Mouse (Mus musculus) lung, embryonic 16.5 days (tissue): Measurements from ENCODE around the gene Rbm47. TPM values are rescaled to one million over a fixed set of nuclear protein-coding genes. Genes with fewer than 3 reads are reported as not detected.

ENCODE experiments used
- ATAC-seq: fragments of 200-750 bp; cut with Nextera tagmentation; 2 replicates; pipeline ENCODE4 v1.8.0; 2017; ENCODE audit warnings: low read depth, mild to moderate bottlenecking, moderate library complexity
- H3K27ac ChIP-seq: fragments of 300-500 bp; sonication (generic); 2 replicates; pipeline ENCODE4 v1.5.1; 2014; ENCODE audit warnings: mild to moderate bottlenecking, control low read depth, low read length
- H3K27me3 ChIP-seq: fragments of 300-500 bp; sonication (generic); 2 replicates; pipeline ENCODE4 v1.6.1; 2014; ENCODE audit warnings: low read depth, low read length, mixed read lengths; ENCODE audit not compliant: control insufficient read depth, insufficient read depth
- H3K36me3 ChIP-seq: fragments of 300-500 bp; sonication (generic); 2 replicates; pipeline ENCODE4 v1.6.1; 2014; ENCODE audit warnings: low read length; ENCODE audit not compliant: control insufficient read depth, insufficient read depth
- H3K4me1 ChIP-seq: fragments of 300-500 bp; sonication (generic); replicated peaks from 2 replicates; pipeline ENCODE4 v1.6.1; 2014; ENCODE audit warnings: low read length, mixed read lengths; ENCODE audit not compliant: control insufficient read depth, insufficient read depth
- H3K4me2 ChIP-seq: fragments of 300-500 bp; sonication (generic); 2 replicates; pipeline ENCODE4 v1.6.1; 2014; ENCODE audit warnings: low read depth, low read length, control low read depth
- H3K4me3 ChIP-seq: fragments of 300-500 bp; sonication (generic); 2 replicates; pipeline ENCODE4 v1.5.1; 2014; ENCODE audit warnings: mild to moderate bottlenecking, low read length, control low read depth
- H3K9ac ChIP-seq: fragments of 300-500 bp; sonication (generic); 2 replicates; pipeline ENCODE4 v1.6.1; 2014; ENCODE audit warnings: low read length, control low read depth
- H3K9me3 ChIP-seq: fragments of 300-500 bp; sonication (generic); 2 replicates; pipeline ENCODE4 v1.6.1; 2016; ENCODE audit warnings: low read length; ENCODE audit not compliant: control insufficient read depth
- WGBS: fragments of 180-500 bp; shearing (Covaris S2); extraction: QIAGEN DNeasy Blood & Tissue Kit; methylation state at CpG from one replicate; pipeline ENCODE4 v1.1.7; 2014; 5-methylcytosine and 5-hydroxymethylcytosine counted together
- microRNA-seq: library from miRNA; unstranded; fragments of <30 nt; microRNA quantifications from one replicate; pipeline ENCODE4, GENCODE M21; 2016
- polyA plus RNA-seq: library from polyadenylated mRNA; unstranded; fragments of >200 nt; fragmentation: Nextera tagmentation; extraction: Ambion mirVana; gene quantifications from 2 replicates; pipeline ENCODE4 v1.2.1, GENCODE M21; 2015

Rbm47 gene
- polyA plus RNA-seq, 1 experiment from 2014 or later: 39.2 TPM

DNA sequence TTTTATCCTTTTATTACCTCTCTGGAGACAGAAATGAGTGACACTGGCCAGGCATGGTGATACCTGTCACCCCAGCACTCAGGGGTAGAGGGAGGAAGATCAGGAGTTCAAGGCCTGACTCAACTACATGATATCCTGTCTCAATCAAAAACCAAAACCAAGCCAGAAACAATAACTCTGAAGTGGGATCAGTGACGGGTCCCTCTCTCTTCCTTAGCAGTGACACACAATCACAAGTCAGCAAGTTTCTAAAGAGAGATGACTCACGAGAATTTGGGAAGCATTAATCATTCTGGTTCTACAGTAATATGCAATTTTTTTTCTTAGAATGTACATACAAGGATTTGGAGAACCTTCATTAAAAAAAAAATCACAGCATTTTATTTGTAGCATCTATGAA, 199.7 kb downstream of the Rbm47 start:
- H3K4me1 ChIP-seq: no peaks in the 10 kb centered on the region
- no peaks in the 10 kb centered on the region for H3K36me3 ChIP-seq
- no peaks in the 10 kb centered on the region for H3K27me3 ChIP-seq
- no peak overlapping the region for H3K27ac ChIP-seq
- no peak overlapping the region for H3K9ac ChIP-seq
- WGBS: 54% methylated on average over 2 of the region's 2 CpGs
- no peak overlapping the region for H3K4me3 ChIP-seq
- H3K4me2 ChIP-seq: no peak overlapping the region
- no peak for ATAC-seq
- no peaks in the 10 kb centered on the region for H3K9me3 ChIP-seq

DNA sequence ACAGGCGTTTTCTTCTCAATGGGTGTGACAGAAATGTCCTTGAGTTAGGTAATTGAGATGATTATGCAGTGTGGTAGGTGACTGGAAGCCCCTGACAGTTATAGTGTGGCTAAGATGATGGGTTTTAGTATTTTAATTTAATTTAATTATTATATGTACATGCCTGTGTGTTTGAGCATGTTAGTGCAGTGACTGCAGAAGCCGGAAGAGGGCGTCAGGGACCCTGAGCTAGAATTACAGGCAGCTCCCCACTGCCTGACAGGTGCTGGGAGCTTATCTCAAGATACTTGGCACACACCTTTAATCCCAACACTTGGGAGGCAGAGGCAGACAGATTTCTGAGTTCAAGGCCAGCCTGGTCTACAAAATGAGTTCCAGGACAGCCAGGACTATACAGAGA, 204.9 kb downstream of the Rbm47 start:
- Histone ChIP-seq H3K4me3 (no peak overlapping the region), H3K27ac (no peak overlapping the region), H3K9me3 (no peaks in the 10 kb centered on the region), H3K36me3 (no peaks in the 10 kb centered on the region), H3K4me1 (no peaks in the 10 kb centered on the region), H3K9ac (no peak overlapping the region), H3K27me3 (no peaks in the 10 kb centered on the region), H3K4me2 (no peak overlapping the region)
- no peak for ATAC-seq
- WGBS: 83% methylated on average over 3 of the region's 3 CpGs

DNA sequence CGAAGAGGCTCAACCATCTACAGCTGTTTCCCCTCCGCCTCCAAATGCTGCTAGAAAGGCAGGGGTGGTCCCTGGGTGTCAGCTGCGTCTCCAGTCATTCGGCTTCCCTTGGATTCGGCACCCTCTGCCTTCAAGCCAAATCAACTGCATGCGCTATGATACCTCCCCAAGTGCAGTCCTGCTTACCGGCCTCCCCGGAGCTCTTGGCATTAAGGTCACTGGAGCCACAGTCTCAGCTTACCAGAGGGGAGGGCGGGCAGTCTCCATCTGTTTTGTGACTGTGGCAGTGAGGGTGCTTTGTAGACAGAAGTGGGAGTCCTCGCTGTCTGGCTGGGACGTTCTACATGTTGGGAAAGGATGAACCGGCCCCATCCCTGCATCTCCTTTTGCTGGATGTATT, 205.8 kb downstream of the Rbm47 start:
- 58% methylated on average over 12 of the region's 12 CpGs for WGBS
- Histone ChIP-seq H3K4me2 (no peak overlapping the region), H3K9ac (no peak overlapping the region), H3K4me3 (no peak overlapping the region), H3K27ac (no peak overlapping the region), H3K36me3 (no peaks in the 10 kb centered on the region), H3K4me1 (no peaks in the 10 kb centered on the region), H3K27me3 (no peaks in the 10 kb centered on the region), H3K9me3 (no peaks in the 10 kb centered on the region)
- ATAC-seq: no peak

Small RNA genes lying within 50 kb of the gene (microRNA-seq; reads per million reads assigned to microRNA genes)
- not detected for gene Gm25952

Other genes with a start within 250 kb of the Rbm47 start
- 0.75 and 1.0 TPM in 2 replicates for gene Chrna9, start 238.2 kb downstream of the Rbm47 start, polyA plus RNA-seq
- 1.4 and 2.3 TPM in 2 replicates for gene 9130230L23Rik, start 168.8 kb downstream of the Rbm47 start, polyA plus RNA-seq
- gene Nsun7, start 86.8 kb upstream of the Rbm47 start, polyA plus RNA-seq: 3.3 and 3.4 TPM in 2 replicates